Mouse (Mus musculus): ENCODE measurements around the gene Cyp2ab1. TPM values are rescaled to one million over a fixed set of nuclear protein-coding genes. Genes with fewer than 3 reads are reported as not detected.

The Cyp2ab1 gene
- total and polyA plus RNA-seq, 3 experiments: not detected

GRCm38 (mm10) chr16:20271339-20271738, 53.9 kb downstream of the Cyp2ab1 start:
- peaks cover 0 to 5% of the 10 kb centered on the region in 2 experiments; a peak in 2 of 4 replicates for H3K36me3 ChIP-seq (ENCODE audit: control insufficient read depth in 1 of 2, insufficient read depth in 2 of 2, low read length in 2 of 2)
- H3K9ac ChIP-seq (ENCODE audit: control insufficient read depth, low read depth, low read length, poor library complexity, severe bottlenecking): no peak overlapping the region
- TF ChIP-seq POLR2AphosphoS5 (IDR thresholded peaks at IDR 0.05; ENCODE audit: borderline replicate concordance, low read depth, low read length) (no peak), RCOR1 (IDR thresholded peaks at IDR 0.05; ENCODE audit: low read depth, low read length) (no peak), ZNF384 (IDR thresholded peaks at IDR 0.05; ENCODE audit: low read depth, low read length) (no peak), CHD2 (IDR thresholded peaks at IDR 0.05; ENCODE audit: low read length) (no peak), MAX (IDR thresholded peaks at IDR 0.05; ENCODE audit: low read length) (no peak), TBP (IDR thresholded peaks at IDR 0.05; ENCODE audit: low read depth, low read length) (no peak), GABPA (IDR thresholded peaks at IDR 0.05; ENCODE audit: low read depth, low read length) (no peak), SIN3A (IDR thresholded peaks at IDR 0.05; ENCODE audit: low read length) (no peak), JUND (IDR thresholded peaks at IDR 0.05; ENCODE audit: low read depth, low read length) (no peak), UBTF (IDR thresholded peaks at IDR 0.05; ENCODE audit: borderline replicate concordance, insufficient read depth, low read depth, low read length) (no peak), BHLHE40 (IDR thresholded peaks at IDR 0.05; ENCODE audit: borderline replicate concordance, low read depth, low read length) (no peak), ZC3H11A (IDR thresholded peaks at IDR 0.05; ENCODE audit: low read depth, low read length) (no peak), HCFC1 (IDR thresholded peaks at IDR 0.05; ENCODE audit: low read depth, low read length) (no peak), MYB (IDR thresholded peaks at IDR 0.05; ENCODE audit: low read depth, low read length) (no peak), KAT2A (conservative IDR thresholded peaks at IDR 0.05; ENCODE audit: low read depth, low read length) (no peak), EP300 (IDR thresholded peaks at IDR 0.05; ENCODE audit: low read depth in 1 of 2, low read length in 2 of 2) (no peak), TCF12 (IDR thresholded peaks at IDR 0.05; ENCODE audit: low read depth, low read length) (no peak), MAFK (IDR thresholded peaks at IDR 0.05; ENCODE audit: borderline replicate concordance, low read depth, low read length) (no peak), ELF1 (IDR thresholded peaks at IDR 0.05; ENCODE audit: low read depth, low read length) (no peak)
- DNase-seq (ENCODE audit: low read depth, low spot score): peak; percentile 58
- no peak overlapping the region for H3K4me3 ChIP-seq (ENCODE audit: control insufficient read depth in 1 of 2, insufficient read depth in 1 of 2, low read depth in 2 of 2, low read length in 2 of 2)
- no peaks in the 10 kb centered on the region; a peak in 1 of 4 replicates for H3K27me3 ChIP-seq (ENCODE audit: control insufficient read depth in 1 of 2, insufficient read depth in 2 of 2, low read length in 2 of 2)
- H3K4me1 ChIP-seq (ENCODE audit: control insufficient read depth in 1 of 2, insufficient read depth in 2 of 2, low read length in 2 of 2): peaks cover 0 to 3% of the 10 kb centered on the region in 2 experiments; a peak in 1 of 4 replicates
- no peak overlapping the region for H3K27ac ChIP-seq (ENCODE audit: control insufficient read depth, low read depth, low read length)
- H3K9me3 ChIP-seq (replicated peaks; ENCODE audit: insufficient read depth, low read length): no peaks in the 10 kb centered on the region
- no peaks in the 10 kb centered on the region for H3K79me2 ChIP-seq (ENCODE audit: control insufficient read depth, insufficient read depth, low read length, poor library complexity)

GRCm38 (mm10) chr16:20265089-20265488, 60.1 kb downstream of the Cyp2ab1 start:
- Histone ChIP-seq H3K27ac (ENCODE audit: control insufficient read depth, low read depth, low read length) (no peak overlapping the region), H3K9ac (ENCODE audit: control insufficient read depth, low read depth, low read length, poor library complexity, severe bottlenecking) (no peak overlapping the region), H3K27me3 (ENCODE audit: control insufficient read depth in 1 of 2, insufficient read depth in 2 of 2, low read length in 2 of 2) (no peaks in the 10 kb centered on the region; a peak in 3 of 4 replicates), H3K4me3 (ENCODE audit: control insufficient read depth in 1 of 2, insufficient read depth in 1 of 2, low read depth in 2 of 2, low read length in 2 of 2) (no peak overlapping the region; a peak in 1 of 4 replicates), H3K79me2 (ENCODE audit: control insufficient read depth, insufficient read depth, low read length, poor library complexity) (no peaks in the 10 kb centered on the region), H3K4me1 (ENCODE audit: control insufficient read depth in 1 of 2, insufficient read depth in 2 of 2, low read length in 2 of 2) (no peaks in the 10 kb centered on the region), H3K9me3 (replicated peaks; ENCODE audit: insufficient read depth, low read length) (no peaks in the 10 kb centered on the region), H3K36me3 (ENCODE audit: control insufficient read depth in 1 of 2, insufficient read depth in 2 of 2, low read length in 2 of 2) (0 out of 4 replicates have a peak, but pooled peaks cover 0 to 2% of the 10 kb centered on the region in 2 experiments)
- DNase-seq (ENCODE audit: low read depth, low spot score): no peak
- no peak for TF ChIP-seq MYB (IDR thresholded peaks at IDR 0.05; ENCODE audit: low read depth, low read length)
- no peak for TF ChIP-seq JUND (IDR thresholded peaks at IDR 0.05; ENCODE audit: low read depth, low read length)

Other genes with a start within 250 kb of the Cyp2ab1 start
- 1.8 and 3.4 TPM in 2 replicates for gene Klhl24, start 227.9 kb downstream of the Cyp2ab1 start, total RNA-seq (2012; rRNA removed)
- 1 to 10 TPM in 1 of 2 experiments, not detected in 1; 2.5 TPM for gene Klhl24, start 227.9 kb downstream of the Cyp2ab1 start, polyA plus RNA-seq (2012; ENCODE audit: insufficient read depth in 1 of 2, insufficient read length in 2 of 2, low read depth in 1 of 2, low replicate concordance in 2 of 2, missing spikeins in 1 of 2)
- gene Yeats2, start 184.3 kb downstream of the Cyp2ab1 start, total RNA-seq (2012; rRNA removed): 12.7 and 13.3 TPM in 2 replicates
- gene Yeats2, start 184.3 kb downstream of the Cyp2ab1 start, polyA plus RNA-seq (2012; ENCODE audit: insufficient read depth in 1 of 2, insufficient read length in 2 of 2, low read depth in 1 of 2, low replicate concordance in 2 of 2, missing spikeins in 1 of 2): 10 to 100 TPM in 1 of 2 experiments, not detected in 1; 23.2 TPM
- gene Map6d1, start 84.0 kb downstream of the Cyp2ab1 start, total RNA-seq (2012; rRNA removed): 0.03 and 0.08 TPM in 2 replicates
- not detected for gene Map6d1, start 84.0 kb downstream of the Cyp2ab1 start, polyA plus RNA-seq (2012; ENCODE audit: insufficient read depth in 1 of 2, insufficient read length in 2 of 2, low read depth in 1 of 2, low replicate concordance in 2 of 2, missing spikeins in 1 of 2)
- gene Parl, start 23.0 kb downstream of the Cyp2ab1 start, total RNA-seq (2012; rRNA removed): 65.7 and 79.2 TPM in 2 replicates
- 100 to 1,000 TPM; 126 to 241 TPM for gene Parl, start 23.0 kb downstream of the Cyp2ab1 start, polyA plus RNA-seq (2012; ENCODE audit: insufficient read depth in 1 of 2, insufficient read length in 2 of 2, low read depth in 1 of 2, low replicate concordance in 2 of 2, missing spikeins in 1 of 2)
- 16.4 and 17.6 TPM in 2 replicates for gene Abcc5, start 101.0 kb upstream of the Cyp2ab1 start, total RNA-seq (2012; rRNA removed)
- gene Abcc5, start 101.0 kb upstream of the Cyp2ab1 start, polyA plus RNA-seq (2012; ENCODE audit: insufficient read depth in 1 of 2, insufficient read length in 2 of 2, low read depth in 1 of 2, low replicate concordance in 2 of 2, missing spikeins in 1 of 2): 10 to 100 TPM in 1 of 2 experiments, not detected in 1; 31.7 TPM
- gene Eif2b5, start 173.4 kb upstream of the Cyp2ab1 start, total RNA-seq (2012; rRNA removed): 131 and 137 TPM in 2 replicates
- 100 to 1,000 TPM in 1 of 2 experiments, 10 to 100 TPM in 1; 91.1 to 115 TPM for gene Eif2b5, start 173.4 kb upstream of the Cyp2ab1 start, polyA plus RNA-seq (2012; ENCODE audit: insufficient read depth in 1 of 2, insufficient read length in 2 of 2, low read depth in 1 of 2, low replicate concordance in 2 of 2, missing spikeins in 1 of 2)
- 4.0 and 4.1 TPM in 2 replicates for gene Dvl3, start 191.6 kb upstream of the Cyp2ab1 start, total RNA-seq (2012; rRNA removed)
- gene Dvl3, start 191.6 kb upstream of the Cyp2ab1 start, polyA plus RNA-seq (2012; ENCODE audit: insufficient read depth in 1 of 2, insufficient read length in 2 of 2, low read depth in 1 of 2, low replicate concordance in 2 of 2, missing spikeins in 1 of 2): 10 to 100 TPM in 1 of 2 experiments, not detected in 1; 20.5 TPM
- 185 and 199 TPM in 2 replicates for gene Ap2m1, start 210.1 kb upstream of the Cyp2ab1 start, total RNA-seq (2012; rRNA removed)
- gene Ap2m1, start 210.1 kb upstream of the Cyp2ab1 start, polyA plus RNA-seq (2012; ENCODE audit: insufficient read depth in 1 of 2, insufficient read length in 2 of 2, low read depth in 1 of 2, low replicate concordance in 2 of 2, missing spikeins in 1 of 2): 1,000 to 10,000 TPM in 1 of 2 experiments, 100 to 1,000 TPM in 1; 312 to 1,810 TPM
- gene Abcf3, start 223.2 kb upstream of the Cyp2ab1 start, total RNA-seq (2012; rRNA removed): 42.0 and 46.5 TPM in 2 replicates
- gene Abcf3, start 223.2 kb upstream of the Cyp2ab1 start, polyA plus RNA-seq (2012; ENCODE audit: insufficient read depth in 1 of 2, insufficient read length in 2 of 2, low read depth in 1 of 2, low replicate concordance in 2 of 2, missing spikeins in 1 of 2): 10 to 100 TPM in 1 of 2 experiments, not detected in 1; 79.6 TPM

Measured in MEL (cell line).